Mouse (Mus musculus): ENCODE data around the gene Ostm1.

GRCm38 (mm10) chr10:42635046-42635445 is 51.4 kb downstream of the Ostm1 start:
- TF ChIP-seq GATA1 (IDR thresholded peaks at IDR 0.05; ENCODE audit: borderline replicate concordance, low read length) = no peak
- TF ChIP-seq FLI1 (IDR thresholded peaks at IDR 0.05; ENCODE audit: low read length) = no peak
